Mouse (Mus musculus) common myeloid progenitor, adult 5-6 weeks (primary cell): ENCODE measurements around the gene Cd99l2. TPM values are rescaled to one million over a fixed set of nuclear protein-coding genes. Genes with fewer than 3 reads are reported as not detected.

ENCODE experiments used
- ATAC-seq: replicated peaks from 2 replicates; pipeline ENCODE4 v1.8.0; 2016; ENCODE audit warnings: low read depth, mild to moderate bottlenecking, moderate TSS enrichment, inconsistent platforms; ENCODE audit not compliant: poor library complexity, severe bottlenecking
- total RNA-seq: library from RNA; stranded (forward); fragments of 200-1000, 187-1606 nt; gene quantifications from 2 replicates; pipeline ENCODE4 v1.2.3, GENCODE M21; 2017

Gene Cd99l2
- 11.1 and 12.0 TPM in 2 replicates for total RNA-seq

DNA sequence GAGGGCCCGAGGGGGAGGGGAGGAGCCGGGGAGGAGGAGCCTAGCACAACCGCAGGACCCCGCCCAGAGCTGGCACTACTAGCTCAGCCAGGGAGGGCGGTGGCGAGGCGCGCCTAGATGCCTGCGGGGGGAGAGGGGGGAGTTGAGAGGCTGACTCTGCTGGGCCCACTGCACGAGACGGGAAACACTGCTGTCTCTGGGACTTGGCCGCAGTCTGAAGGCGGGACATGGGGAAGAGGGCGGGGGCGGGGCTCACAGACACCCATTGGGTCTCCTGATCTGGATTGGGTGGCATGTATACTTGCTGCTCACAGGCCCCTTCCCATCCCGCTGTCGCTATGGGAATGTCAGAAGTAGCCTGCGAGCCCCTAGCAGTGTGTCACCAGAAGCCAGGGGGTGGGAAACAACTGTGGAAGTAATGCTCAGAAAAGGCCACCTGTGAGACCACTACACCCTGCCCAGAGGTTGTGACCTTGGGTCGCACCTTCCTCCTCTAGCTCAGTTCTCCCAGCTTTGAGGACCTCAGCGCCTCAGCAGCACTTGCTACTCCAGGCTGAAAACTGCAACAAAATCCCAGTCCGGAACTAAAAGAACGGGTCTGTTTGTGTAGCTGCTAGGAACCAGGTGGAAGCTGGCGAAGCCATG lies at the start of gene Cd99l2:
TSS of gene Cd99l2 (minus strand) at position 216 of the 645 bp plus-strand sequence.
- ATAC-seq = peak; percentile 99

GRCm38 (mm10) chrX:71540821-71541510 lies 48.3 kb upstream of the Cd99l2 start:
- ATAC-seq = no peak

DNA sequence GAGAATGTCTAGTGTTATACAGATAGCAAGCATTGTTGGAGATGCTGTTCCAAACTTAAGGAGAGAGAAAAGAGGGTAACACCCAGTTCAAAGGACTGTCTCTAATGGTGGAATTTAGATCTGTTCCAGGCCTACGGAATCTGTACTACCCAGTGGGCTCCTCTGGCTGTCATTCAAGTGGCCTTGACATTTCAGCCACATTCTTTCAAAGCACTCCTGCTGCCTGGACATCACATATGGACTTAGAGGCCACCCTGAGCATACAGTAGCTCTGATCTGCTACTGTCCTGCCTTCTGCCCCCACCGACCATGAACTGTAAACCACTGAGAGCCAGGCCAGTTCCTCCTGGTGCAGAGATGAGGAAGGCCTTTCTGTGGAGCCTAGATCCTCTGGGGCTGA lies 45.1 kb upstream of the Cd99l2 start:
- no peak for ATAC-seq

- ATAC-seq = no peak
Observed at GRCm38 (mm10) chrX:71534102-71534501, 41.5 kb upstream of the Cd99l2 start.

DNA sequence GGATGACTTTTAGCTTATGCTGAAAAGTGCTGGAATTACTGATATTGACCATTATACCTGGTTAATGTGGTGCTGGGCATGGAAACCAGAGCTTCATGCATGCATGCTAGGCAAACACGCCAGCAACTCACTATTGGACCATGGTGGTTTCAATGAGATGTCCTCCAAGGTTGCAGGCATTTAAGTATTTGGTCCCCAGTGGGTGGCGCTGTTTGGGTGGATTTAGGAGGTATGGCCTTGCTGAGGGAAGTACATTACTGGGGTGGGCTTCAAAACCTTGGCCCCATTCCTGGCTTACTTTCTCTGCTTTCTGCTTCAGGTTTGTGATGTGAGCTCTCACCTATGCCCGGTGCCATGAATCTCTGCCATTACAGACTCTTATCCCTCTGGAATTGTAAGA lies 40.0 kb upstream of the Cd99l2 start:
- no peak for ATAC-seq

DNA sequence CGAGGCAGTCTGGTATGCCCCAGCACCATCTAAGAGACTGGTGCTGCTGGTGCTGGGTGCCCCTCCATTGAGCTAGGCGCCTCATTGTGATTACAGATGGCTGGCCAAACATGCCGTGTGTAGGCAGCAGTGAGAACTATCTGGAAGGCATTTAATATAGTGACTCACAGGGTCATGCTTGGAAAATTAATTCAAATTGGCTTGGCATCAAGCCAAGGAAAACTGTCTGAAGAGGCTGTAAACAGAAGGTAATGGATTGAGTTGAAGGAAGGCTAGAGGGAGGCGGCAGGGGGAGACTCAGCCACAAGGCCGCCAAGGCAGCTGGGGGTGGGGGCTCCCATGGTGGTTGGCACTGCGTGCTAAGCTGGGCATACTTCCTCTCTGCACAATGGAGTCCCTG lies 36.0 kb upstream of the Cd99l2 start:
- ATAC-seq = no peak

DNA sequence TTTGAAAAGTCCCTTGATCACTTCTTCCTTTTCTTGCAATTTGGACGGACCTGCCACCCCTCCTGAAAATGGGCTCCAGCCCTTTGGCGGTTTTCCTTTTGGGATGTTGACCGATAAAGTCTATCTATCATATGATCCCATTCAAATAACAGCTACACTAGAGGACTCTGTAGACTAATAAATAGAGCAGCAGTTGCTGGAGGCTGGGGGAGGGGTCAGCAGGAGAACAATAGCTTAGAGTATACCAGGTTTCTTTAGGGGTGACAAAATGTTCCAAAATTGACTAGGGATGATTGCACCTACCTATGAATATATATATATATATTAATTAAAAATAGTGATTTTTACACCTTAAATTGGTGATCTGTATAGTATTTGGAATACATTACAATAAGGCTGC lies 35.5 kb upstream of the Cd99l2 start:
- no peak for ATAC-seq

DNA sequence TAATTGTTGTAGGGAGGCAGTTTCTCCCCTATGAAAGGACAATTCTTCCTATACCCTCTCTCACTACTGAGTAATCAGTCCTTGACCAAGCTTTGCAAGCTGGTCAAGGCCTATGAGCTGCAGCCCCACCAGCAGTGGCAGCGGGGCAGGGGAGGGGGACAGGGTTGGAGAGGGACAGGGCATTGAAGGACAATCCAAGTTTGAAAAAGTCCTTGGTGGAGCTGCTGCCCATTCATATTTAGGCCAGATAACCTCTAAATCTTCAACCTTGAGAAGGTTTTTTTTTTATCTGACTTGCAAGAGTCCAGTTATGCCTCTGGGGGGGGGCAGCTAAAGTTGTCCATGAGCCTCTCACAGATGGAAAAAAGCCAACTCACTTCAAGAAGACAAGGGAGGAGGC lies 34.8 kb upstream of the Cd99l2 start:
- no peak for ATAC-seq

DNA sequence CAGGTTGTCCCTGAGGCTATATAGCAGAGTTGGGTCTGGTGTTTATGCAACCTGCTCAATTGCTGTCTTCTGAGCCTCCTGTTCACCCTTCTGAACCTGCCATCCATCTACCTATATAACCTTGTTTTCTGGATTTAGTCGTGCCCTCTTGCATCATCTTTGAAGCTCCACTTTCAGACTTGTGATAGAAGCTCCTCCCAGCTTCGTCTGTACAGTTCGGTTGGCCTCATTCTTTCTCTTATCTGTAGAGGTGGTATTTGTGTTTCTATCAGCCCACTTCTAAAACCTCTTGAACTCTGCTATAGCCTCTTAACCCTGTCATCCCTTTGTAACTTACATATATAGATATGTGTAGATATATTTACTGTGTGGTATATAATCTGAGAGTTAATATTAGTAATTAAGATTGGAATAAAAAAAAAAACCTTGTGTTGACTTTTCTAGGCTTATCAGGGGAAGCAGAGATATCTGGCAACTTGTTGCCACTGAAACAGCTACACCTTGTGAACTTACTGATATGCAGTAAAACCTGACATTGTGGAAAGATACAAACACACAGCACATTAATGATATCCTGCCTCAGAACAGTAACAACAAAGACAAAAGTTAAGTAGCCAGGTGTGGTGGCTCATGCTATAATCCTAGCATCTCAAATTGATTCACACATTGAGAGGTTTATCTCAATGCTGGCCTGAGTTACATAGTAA lies 33.1 kb upstream of the Cd99l2 start:
- no peak for ATAC-seq

DNA sequence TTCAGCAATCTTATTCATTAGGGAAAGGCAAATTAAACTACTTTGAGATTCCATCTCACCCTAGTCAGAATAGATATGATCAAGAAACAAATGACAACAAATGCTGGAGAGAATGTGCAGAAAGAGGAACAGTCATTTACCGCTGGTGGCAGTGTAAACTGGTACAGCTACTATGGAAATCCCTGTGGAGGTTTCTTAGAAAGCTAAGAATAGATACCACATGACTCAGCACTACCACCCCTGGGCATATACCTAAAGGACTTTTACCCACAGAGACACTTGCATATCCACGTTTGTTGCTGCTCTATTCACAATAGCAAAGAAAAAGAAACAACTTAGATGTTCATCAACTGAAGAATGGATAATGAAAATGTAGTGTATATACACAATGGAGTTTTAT lies 31.7 kb upstream of the Cd99l2 start:
- peak; percentile 76 for ATAC-seq

GRCm38 (mm10) chrX:71522889-71523288 lies 30.2 kb upstream of the Cd99l2 start:
- ATAC-seq = no peak

DNA sequence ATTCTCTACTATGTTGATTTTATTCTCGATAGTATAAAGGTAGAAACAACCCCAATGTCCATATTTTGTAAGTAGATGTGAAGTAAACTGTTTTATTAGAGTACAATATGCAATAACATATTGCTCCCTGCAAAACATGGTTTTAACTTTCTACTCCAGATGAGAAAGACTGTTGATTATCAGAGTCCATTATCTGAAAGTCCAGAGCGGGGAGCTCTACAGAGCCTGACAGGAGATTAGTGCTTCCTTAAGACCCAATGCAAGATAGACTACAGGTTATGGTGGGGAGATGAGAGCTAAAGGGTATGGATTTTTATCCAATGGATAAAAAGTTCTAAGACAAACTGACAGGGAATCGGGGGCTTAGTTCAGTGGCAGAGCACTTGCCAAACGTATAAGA lies 26.6 kb upstream of the Cd99l2 start:
- ATAC-seq = no peak

GRCm38 (mm10) chrX:71506591-71506990 lies 13.9 kb upstream of the Cd99l2 start:
- ATAC-seq = peak; percentile 62

- peak; percentile 19; the same call in 1 of the 2 replicates for ATAC-seq
Observed at GRCm38 (mm10) chrX:71493279-71493656, 619 bp upstream of the Cd99l2 start.

GRCm38 (mm10) chrX:71491931-71492633 lies 567 bp downstream of the Cd99l2 start:
- no peak for ATAC-seq

DNA sequence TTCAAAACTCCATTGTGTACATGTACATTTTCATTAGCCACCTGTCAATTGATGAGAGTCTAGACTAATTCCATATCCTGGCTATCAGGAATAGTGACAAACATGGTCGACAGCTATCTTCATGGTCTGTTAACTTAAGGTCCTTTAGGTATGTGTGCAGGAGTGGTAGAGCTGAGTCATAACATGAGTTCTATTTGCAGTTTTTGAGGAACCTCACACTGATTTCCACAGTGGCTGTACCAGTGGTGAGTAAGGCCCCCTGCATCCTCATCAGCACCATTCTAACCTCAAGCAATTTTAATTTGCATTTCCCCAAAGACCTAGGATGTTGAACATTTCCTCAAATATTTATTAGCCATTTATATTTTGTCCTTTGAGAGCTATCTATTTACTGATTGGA lies 3.3 kb downstream of the Cd99l2 start:
- ATAC-seq = no peak

DNA sequence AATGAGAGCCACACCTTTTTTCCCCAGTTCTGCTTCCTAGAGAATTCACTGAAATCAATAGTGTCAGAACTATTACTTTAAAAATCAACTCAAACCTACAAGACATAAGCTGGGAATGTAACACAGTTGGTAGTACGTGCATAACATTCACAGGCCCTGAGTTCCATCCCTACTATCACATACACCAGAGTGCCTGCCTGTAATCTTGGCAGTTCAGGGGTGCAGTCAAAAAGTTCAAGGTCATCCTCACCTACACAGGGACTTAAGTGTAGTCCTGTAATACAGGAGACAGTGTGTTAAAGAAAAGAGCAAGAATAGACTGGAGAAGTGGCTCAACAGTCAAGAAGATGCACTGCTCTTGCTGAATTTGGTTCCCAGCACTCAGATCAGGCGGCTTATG lies 10.4 kb downstream of the Cd99l2 start:
- ATAC-seq = no peak

- peak; percentile 39 for ATAC-seq
Observed at GRCm38 (mm10) chrX:71475992-71476391, 16.7 kb downstream of the Cd99l2 start.

GRCm38 (mm10) chrX:71475497-71475896 lies 17.2 kb downstream of the Cd99l2 start:
- 0 out of 2 replicates have a peak, but pooled peaks have one; percentile 15 for ATAC-seq

GRCm38 (mm10) chrX:71475084-71475483 lies 17.6 kb downstream of the Cd99l2 start:
- no peak for ATAC-seq
